Mouse (Mus musculus) heart, postnatal 0 days (tissue): ENCODE data around the gene Cldn10.

Experiments
- CTCF ChIP-seq: IDR thresholded peaks from 2 replicates; pipeline ENCODE4 v1.5.1; 2016; ENCODE audit warnings: antibody characterized with exemption, control low read depth, low read depth
- EP300 ChIP-seq: IDR thresholded peaks from 2 replicates; pipeline ENCODE4 v1.6.1; 2016; ENCODE audit warnings: antibody characterized with exemption, low read depth

- TF ChIP-seq CTCF = no peak
- no peak for TF ChIP-seq EP300
Measured at GRCm38 (mm10) chr14:118840027-118840426, 52.3 kb downstream of the Cldn10 start.
